In the genomic region with DNA sequence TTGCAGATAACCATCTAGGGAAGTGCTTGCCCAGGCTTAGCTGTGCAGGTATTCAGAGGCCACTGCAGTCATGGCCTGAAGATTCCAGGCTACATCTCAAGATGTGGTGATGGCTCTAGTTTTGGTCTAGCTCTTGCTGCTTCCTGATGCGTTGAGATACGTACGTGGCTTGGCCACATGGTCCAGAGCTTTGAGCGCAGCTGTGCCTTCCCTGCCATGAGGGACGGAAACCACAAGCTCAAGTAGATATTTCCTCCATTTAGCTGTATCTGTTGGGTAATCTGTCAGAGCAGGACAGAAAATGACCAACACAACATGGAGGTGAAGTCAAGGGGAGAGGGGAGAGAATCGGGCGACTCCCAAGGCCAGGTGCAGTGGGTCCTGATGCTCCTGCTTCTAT, we compare ENCODE assay signal across 17 mouse cellular contexts. TPM values are rescaled to one million over a fixed set of nuclear protein-coding genes. Genes with fewer than 3 reads are reported as not detected.
"Had no signal": no experiment of that assay in that cellular context is flagged by ENCODE, and none has a peak within 500 bp of the region (broad histone marks: within the 10 kb centered on the region; RNA-seq: fewer than 3 reads in every experiment).

No protein-coding gene starts in this region.

- H3K36me3 ChIP-seq: limb, embryonic 13.5 days; liver, embryonic 15.5 days; midbrain, embryonic 10.5 days; neural tube, embryonic 12.5 days had no signal

- H3K27me3 ChIP-seq: limb, embryonic 13.5 days; neural tube, embryonic 12.5 days had no signal

- ATAC-seq: intestine, embryonic 16.5 days had no signal

- DNase-seq: kidney, adult 9 months; kidney, postnatal 36 days; layer of hippocampus, adult 9-11 months; lung, embryonic 14.5 days; lung, postnatal 10 days; lung, postnatal 4 days; midbrain, embryonic 14.5 days; thymus, postnatal 4 days had no signal

RNA-seq across cellular contexts. Expression of a gene that starts 43.7 kb away (rescaled TPM):
- total RNA-seq: liver, adult 2 months; neutrophil, adult 5-6 weeks had no signal

RNA-seq across cellular contexts. Expression of a gene that starts 50.1 kb away (rescaled TPM):
- total RNA-seq: layer of hippocampus, adult 18-20 months; left cerebral cortex, postnatal 36 days; liver, adult 2 months had no signal

RNA-seq across cellular contexts. Expression of a gene that starts 57.8 kb away (rescaled TPM):
- total RNA-seq: layer of hippocampus, adult 18-20 months; left cerebral cortex, postnatal 36 days; liver, adult 2 months; neutrophil, adult 5-6 weeks had no signal
